Mouse (Mus musculus) cortical plate, adult 2 months (tissue): ENCODE measurements around the gene Cacnb2. TPM values are rescaled to one million over a fixed set of nuclear protein-coding genes. Genes with fewer than 3 reads are reported as not detected.

Experiments used
- H3K27ac ChIP-seq: fragments of 200-500 bp; 2 replicates; pipeline ENCODE4 v1.5.1; 2012; ENCODE audit warnings: low read length, control low read depth, inconsistent platforms; ENCODE audit not compliant: insufficient read depth
- H3K4me1 ChIP-seq: fragments of 200-500 bp; 2 replicates; pipeline ENCODE4 v1.6.1; 2011; ENCODE audit warnings: low read length; ENCODE audit not compliant: control insufficient read depth, insufficient read depth
- H3K4me3 ChIP-seq: fragments of 200-500 bp; 2 replicates; pipeline ENCODE4 v1.5.1; 2011; ENCODE audit warnings: mild to moderate bottlenecking, low read length, control low read depth; ENCODE audit not compliant: insufficient read depth
- CTCF ChIP-seq: fragments of 200-500 bp; IDR thresholded peaks from 2 replicates; pipeline ENCODE4 v1.5.1; 2011; ENCODE audit warnings: mild to moderate bottlenecking, control low read depth, low read length; ENCODE audit not compliant: insufficient read depth; ENCODE audit errors: extremely low read depth
- POLR2A ChIP-seq: fragments of 200-500 bp; IDR thresholded peaks from 2 replicates; pipeline ENCODE4 v1.6.1; 2011; ENCODE audit warnings: mild to moderate bottlenecking, low read length, control low read depth; ENCODE audit not compliant: insufficient read depth; ENCODE audit errors: extremely low read depth
- polyA plus RNA-seq: library from polyadenylated mRNA; depleted of rRNA; stranded (reverse); fragments of >200 nt; gene quantifications from 2 replicates; pipeline ENCODE4 v1.2.3, GENCODE M21; 2012

The Cacnb2 gene
- polyA plus RNA-seq, 1 experiment: 32.0 TPM

DNA sequence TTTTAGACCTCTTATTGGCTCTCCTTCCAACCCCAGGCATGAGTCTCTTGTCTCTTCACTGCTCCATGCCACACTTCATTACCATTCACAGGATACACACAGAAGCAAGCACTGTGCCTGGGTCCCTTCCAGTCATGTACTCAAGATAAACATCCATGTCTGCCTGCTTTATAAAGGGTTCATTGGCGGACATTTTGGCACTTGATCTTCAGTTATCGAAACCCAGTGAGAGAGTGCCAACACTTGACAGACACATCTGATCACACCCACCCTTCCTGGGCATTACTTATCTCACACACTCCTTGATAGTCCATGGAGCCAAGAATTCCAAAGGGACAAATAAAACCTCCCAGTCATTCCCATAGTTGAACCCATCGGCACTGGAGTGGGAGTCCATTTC lies 327.0 kb downstream of the Cacnb2 start:
- Histone ChIP-seq H3K27ac (no peak overlapping the region), H3K4me3 (no peak overlapping the region), H3K4me1 (no peaks in the 10 kb centered on the region; the same call in 1 of the 2 replicates)
- TF ChIP-seq POLR2A (no peak), CTCF (no peak)

DNA sequence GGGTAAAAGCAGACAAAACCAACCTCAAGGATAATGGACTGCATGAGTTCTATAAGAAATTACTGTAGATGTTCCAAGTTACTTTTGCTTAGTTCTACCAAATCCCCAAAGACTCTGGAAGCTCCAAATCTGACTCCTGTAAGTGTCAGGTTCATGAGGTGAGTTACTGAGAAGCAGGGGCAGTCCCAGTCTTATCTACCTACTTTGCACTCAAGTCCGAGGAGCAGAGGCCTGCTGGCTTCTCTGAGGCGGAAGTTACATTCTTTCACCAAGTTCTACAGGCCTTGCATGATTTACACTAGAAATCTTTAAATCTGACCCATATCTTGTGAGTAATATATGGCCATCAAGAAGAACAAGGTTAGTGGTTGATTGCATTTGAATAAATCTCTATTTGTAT lies 329.1 kb downstream of the Cacnb2 start:
- Histone ChIP-seq H3K4me3 (no peak overlapping the region), H3K4me1 (peaks cover 4% of the 10 kb centered on the region), H3K27ac (no peak overlapping the region)
- TF ChIP-seq CTCF (no peak), POLR2A (no peak)

DNA sequence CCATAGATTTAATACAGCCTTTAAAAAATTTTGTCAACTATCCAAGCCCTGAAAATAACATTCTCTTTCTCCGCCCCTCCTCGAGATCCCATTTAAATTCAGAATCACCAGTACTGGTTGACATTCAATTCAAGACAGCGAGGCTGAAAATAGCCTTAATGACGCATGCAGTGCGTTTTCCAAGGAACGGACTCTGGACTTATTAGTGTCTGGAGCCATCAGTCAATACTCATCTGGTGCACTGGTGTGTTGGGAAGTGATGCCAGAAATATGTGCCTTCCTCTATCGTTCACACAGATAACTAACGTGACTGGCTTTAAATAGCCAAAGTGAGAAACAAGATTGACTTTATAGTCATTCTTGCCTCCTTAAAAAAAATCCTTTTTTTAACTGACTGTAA lies 333.6 kb downstream of the Cacnb2 start:
- TF ChIP-seq POLR2A: no peak
- TF ChIP-seq CTCF: no peak
- no peak overlapping the region for H3K4me3 ChIP-seq
- no peak overlapping the region for H3K27ac ChIP-seq

DNA sequence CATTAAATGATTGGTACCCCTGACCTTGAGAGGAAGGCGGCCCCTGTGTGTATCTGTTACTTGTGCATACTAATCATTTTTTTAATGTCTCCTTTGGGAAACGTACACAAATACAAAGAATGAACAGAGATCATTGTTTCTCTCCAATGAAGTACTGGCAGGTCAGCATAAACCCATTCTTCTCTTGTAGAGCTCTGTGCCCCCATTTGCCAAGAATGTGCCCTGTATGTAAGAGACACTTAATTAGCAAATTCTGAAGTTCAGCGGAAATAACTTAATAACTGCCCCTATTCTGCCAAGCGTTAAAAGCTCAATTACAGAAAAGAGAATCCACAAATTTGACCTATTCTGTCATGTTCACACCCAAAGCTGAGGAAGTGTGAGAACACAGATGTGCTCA lies 339.4 kb downstream of the Cacnb2 start:
- H3K4me3 ChIP-seq: no peak overlapping the region
- H3K27ac ChIP-seq: no peak overlapping the region
- TF ChIP-seq CTCF (no peak), POLR2A (no peak)
- no peaks in the 10 kb centered on the region for H3K4me1 ChIP-seq

More for the DNA sequence above, 333.6 kb downstream of the Cacnb2 start:
- H3K4me1 ChIP-seq: peaks cover 4% of the 10 kb centered on the region

DNA sequence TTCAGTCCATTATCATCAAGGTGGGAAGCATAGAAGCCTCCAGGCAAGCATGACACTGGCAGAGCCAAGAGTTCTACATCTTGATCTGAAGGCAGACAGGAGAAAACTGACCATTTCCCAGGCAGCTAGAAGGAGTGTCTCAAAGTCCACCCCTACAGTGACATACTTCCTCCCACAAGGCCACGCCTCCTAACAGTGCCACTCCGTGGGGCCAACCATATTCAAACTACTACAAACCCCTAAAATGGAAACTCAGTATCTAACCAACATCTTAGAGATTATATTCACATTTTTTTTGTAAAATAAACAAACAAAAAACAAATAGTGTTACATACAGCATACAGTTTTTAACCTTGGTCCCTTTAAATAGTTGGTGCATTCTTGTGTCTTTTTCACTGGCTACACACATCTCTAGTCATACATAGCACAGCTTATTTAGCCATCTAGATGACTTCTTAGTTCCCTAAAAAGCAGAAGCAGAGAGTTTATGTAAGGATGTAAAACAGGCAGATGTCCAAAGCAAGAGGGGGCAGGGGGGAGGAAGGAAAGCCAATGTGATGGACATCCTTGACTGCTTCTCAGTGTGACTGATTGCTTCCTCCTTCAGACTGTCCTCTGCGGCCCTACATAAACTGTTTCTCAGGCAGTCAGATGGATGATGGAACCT lies 340.9 kb downstream of the Cacnb2 start:
- no peak overlapping the region for H3K4me3 ChIP-seq
- TF ChIP-seq CTCF (no peak), POLR2A (no peak)
- no peaks in the 10 kb centered on the region for H3K4me1 ChIP-seq
- H3K27ac ChIP-seq: no peak overlapping the region

- no peak overlapping the region for H3K27ac ChIP-seq
- TF ChIP-seq POLR2A: no peak
- no peak for TF ChIP-seq CTCF
- no peak overlapping the region for H3K4me3 ChIP-seq
- H3K4me1 ChIP-seq: no peaks in the 10 kb centered on the region
Observed at GRCm38 (mm10) chr2:14953090-14953489, 350.2 kb downstream of the Cacnb2 start.

- no peak overlapping the region for H3K4me3 ChIP-seq
- 0 out of 2 replicates have a peak, but pooled peaks cover 1% of the 10 kb centered on the region for H3K4me1 ChIP-seq
- no peak overlapping the region for H3K27ac ChIP-seq
- TF ChIP-seq CTCF (no peak), POLR2A (no peak)
Observed at GRCm38 (mm10) chr2:14960963-14961488, 358.1 kb downstream of the Cacnb2 start.

DNA sequence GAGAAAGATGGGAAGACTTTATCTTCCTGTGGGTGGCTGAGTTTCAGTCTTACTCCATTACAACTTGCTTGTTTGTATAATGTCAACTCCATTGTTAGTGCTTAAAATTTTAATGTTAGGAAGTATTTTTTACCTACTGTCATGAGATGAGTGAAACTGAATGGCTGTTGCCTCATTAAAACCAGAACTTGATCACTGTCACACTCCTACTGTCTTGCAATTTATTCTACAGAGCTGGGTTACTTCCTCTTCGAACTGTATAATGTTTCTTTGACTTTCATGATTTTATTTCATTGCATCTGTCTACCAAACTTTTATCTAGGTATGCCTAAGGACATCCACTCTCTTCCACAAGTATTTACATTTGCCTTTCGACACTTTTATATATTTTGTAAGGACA lies 358.6 kb downstream of the Cacnb2 start:
- H3K27ac ChIP-seq: no peak overlapping the region
- TF ChIP-seq CTCF (no peak), POLR2A (no peak)
- no peak overlapping the region for H3K4me3 ChIP-seq
- H3K4me1 ChIP-seq: 0 out of 2 replicates have a peak, but pooled peaks cover 1% of the 10 kb centered on the region

- Histone ChIP-seq H3K4me1 (peaks cover 3% of the 10 kb centered on the region; the same call in 1 of the 2 replicates), H3K27ac (no peak overlapping the region), H3K4me3 (no peak overlapping the region)
- no peak for TF ChIP-seq CTCF
- no peak for TF ChIP-seq POLR2A
Observed at GRCm38 (mm10) chr2:14984029-14984428, 381.1 kb downstream of the Cacnb2 start.

- Histone ChIP-seq H3K4me1 (peaks cover 3% of the 10 kb centered on the region; the same call in 1 of the 2 replicates), H3K4me3 (no peak overlapping the region), H3K27ac (no peak overlapping the region)
- TF ChIP-seq CTCF (no peak), POLR2A (no peak)
Observed at GRCm38 (mm10) chr2:14988451-14988850, 385.6 kb downstream of the Cacnb2 start.

DNA sequence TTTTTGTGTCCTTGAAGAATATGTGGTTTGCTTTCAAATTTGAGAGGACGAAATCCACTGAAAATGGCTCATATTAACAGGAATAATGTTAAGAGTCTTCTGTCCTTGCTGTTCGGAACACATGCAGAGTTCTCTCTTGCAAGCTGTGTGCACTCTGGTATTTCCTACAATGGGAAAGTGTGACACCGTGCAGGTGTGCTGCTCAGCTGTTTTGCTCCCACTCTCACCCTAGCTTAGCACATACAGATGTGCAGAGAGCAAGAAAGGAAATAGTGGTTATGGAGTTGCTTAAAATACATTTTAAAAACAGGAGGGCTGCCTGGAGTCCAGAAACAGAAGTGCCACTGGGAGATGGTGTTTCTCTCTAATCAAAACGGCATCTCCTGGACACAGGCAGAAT lies 386.5 kb downstream of the Cacnb2 start:
- no peak for TF ChIP-seq CTCF
- no peak for TF ChIP-seq POLR2A
- Histone ChIP-seq H3K4me3 (no peak overlapping the region), H3K4me1 (peaks cover 3% of the 10 kb centered on the region; the same call in 1 of the 2 replicates), H3K27ac (no peak overlapping the region)
